Mouse (Mus musculus) embryonic facial prominence, embryonic 10.5 days (tissue): ENCODE data around the gene Anks1b. TPM values are rescaled to one million over a fixed set of nuclear protein-coding genes. Genes with fewer than 3 reads are reported as not detected.

ENCODE experiments used
- DNase-seq: peaks from one replicate; pipeline ENCODE4 v3.0.0-alpha.2; 2017; ENCODE audit warnings: low spot score
- H3K27ac ChIP-seq: fragments of 300-500 bp; sonication (generic); replicated peaks from 2 replicates; pipeline ENCODE4 v1.5.1; 2016; ENCODE audit warnings: mild to moderate bottlenecking
- H3K27me3 ChIP-seq: fragments of 300-500 bp; sonication (generic); replicated peaks from 2 replicates; pipeline ENCODE4 v1.6.1; 2016; ENCODE audit warnings: low read depth, mild to moderate bottlenecking; ENCODE audit not compliant: poor library complexity, severe bottlenecking
- H3K36me3 ChIP-seq: fragments of 300-500 bp; sonication (generic); replicated peaks from 2 replicates; pipeline ENCODE4 v1.6.1; 2016; ENCODE audit warnings: mild to moderate bottlenecking, moderate library complexity
- H3K4me1 ChIP-seq: fragments of 300-500 bp; sonication (generic); 2 replicates; pipeline ENCODE4 v1.6.1; 2016
- H3K4me3 ChIP-seq: fragments of 300-500 bp; sonication (generic); 2 replicates; pipeline ENCODE4 v1.5.1; 2016; ENCODE audit warnings: mild to moderate bottlenecking, moderate library complexity
- H3K9me3 ChIP-seq: fragments of 300-500 bp; sonication (generic); 2 replicates; pipeline ENCODE4 v1.6.1; 2016; ENCODE audit warnings: mild to moderate bottlenecking
- WGBS: fragments of 180-500 bp; shearing (Covaris S2); methylation state at CpG from one replicate; pipeline ENCODE4 v1.1.7; 2016; 5-methylcytosine and 5-hydroxymethylcytosine counted together
- polyA plus RNA-seq: library from polyadenylated mRNA; unstranded; fragments of >200 nt; fragmentation: Nextera tagmentation; extraction: Ambion mirVana; gene quantifications from 2 replicates; pipeline ENCODE4 v1.2.1, GENCODE M21; 2016

Gene Anks1b
- polyA plus RNA-seq, 1 experiment from 2014 or later = 1.6 TPM

- DNase-seq = no peak
- Histone ChIP-seq H3K27me3 (no peaks in the 10 kb centered on the region), H3K9me3 (0 out of 2 replicates have a peak, but pooled peaks cover 2% of the 10 kb centered on the region), H3K4me3 (no peak overlapping the region), H3K27ac (no peak overlapping the region), H3K36me3 (no peaks in the 10 kb centered on the region), H3K4me1 (no peaks in the 10 kb centered on the region)
- WGBS = 73% methylated on average over 3 of the region's 3 CpGs
These were observed 362.0 kb downstream of the Anks1b start for GRCm38 (mm10) chr10:90235273-90235672.

- no peaks in the 10 kb centered on the region for H3K36me3 ChIP-seq
- no peaks in the 10 kb centered on the region for H3K4me1 ChIP-seq
- no peak overlapping the region for H3K27ac ChIP-seq
- 0 out of 2 replicates have a peak, but pooled peaks cover 2% of the 10 kb centered on the region for H3K9me3 ChIP-seq
- no peak for DNase-seq
- H3K27me3 ChIP-seq = no peaks in the 10 kb centered on the region
- 96% methylated on average over 3 of the region's 3 CpGs for WGBS
- no peak overlapping the region for H3K4me3 ChIP-seq
These were observed 364.0 kb downstream of the Anks1b start for GRCm38 (mm10) chr10:90237290-90237689.

DNA sequence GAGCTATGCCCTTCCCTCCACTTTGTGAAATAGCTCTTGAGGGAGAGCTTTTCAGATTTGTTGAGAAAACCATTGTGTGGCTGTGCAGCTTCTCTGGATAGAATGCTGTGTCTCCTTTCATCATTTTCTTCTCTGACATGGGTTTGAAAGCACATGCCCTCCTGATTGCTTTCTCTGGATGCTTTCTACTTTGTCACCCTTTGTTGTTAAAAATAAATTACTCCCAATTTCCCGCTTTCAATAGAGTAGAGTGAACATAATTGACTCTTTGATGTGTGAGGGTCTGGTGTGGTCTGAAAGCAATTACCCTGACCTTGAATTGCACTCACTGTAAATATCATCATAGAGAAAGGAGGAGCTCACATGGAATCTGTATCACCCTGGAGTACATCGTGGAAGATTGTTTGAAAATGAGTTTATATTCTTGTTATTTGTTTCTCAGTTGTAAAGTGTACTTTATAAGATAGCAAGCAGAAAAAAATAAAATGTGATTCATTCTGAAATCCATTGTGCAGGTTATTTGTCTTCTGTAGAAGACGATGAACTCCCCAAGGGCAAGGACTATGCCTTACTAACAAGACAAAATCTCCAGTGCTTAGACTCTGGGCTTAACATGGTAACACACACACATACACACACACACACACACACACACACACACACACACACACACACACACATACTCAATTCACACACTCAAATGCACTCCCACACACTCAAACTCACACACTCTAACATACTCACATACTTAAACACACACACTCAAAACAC lies 385.8 kb downstream of the Anks1b start:
- Histone ChIP-seq H3K27ac (no peak overlapping the region), H3K27me3 (no peaks in the 10 kb centered on the region), H3K4me1 (no peaks in the 10 kb centered on the region), H3K9me3 (no peaks in the 10 kb centered on the region), H3K36me3 (no peaks in the 10 kb centered on the region), H3K4me3 (no peak overlapping the region)
- no peak for DNase-seq
- WGBS = 55% methylated on average over 3 of the region's 3 CpGs

- no peak for DNase-seq
- H3K36me3 ChIP-seq = no peaks in the 10 kb centered on the region
- no peaks in the 10 kb centered on the region for H3K9me3 ChIP-seq
- 94% methylated on average over 1 of the region's 1 CpGs for WGBS
- H3K27ac ChIP-seq = no peak overlapping the region
- no peaks in the 10 kb centered on the region for H3K27me3 ChIP-seq
- no peak overlapping the region for H3K4me3 ChIP-seq
- no peaks in the 10 kb centered on the region for H3K4me1 ChIP-seq
These were observed 398.0 kb downstream of the Anks1b start for GRCm38 (mm10) chr10:90271321-90271720.

DNA sequence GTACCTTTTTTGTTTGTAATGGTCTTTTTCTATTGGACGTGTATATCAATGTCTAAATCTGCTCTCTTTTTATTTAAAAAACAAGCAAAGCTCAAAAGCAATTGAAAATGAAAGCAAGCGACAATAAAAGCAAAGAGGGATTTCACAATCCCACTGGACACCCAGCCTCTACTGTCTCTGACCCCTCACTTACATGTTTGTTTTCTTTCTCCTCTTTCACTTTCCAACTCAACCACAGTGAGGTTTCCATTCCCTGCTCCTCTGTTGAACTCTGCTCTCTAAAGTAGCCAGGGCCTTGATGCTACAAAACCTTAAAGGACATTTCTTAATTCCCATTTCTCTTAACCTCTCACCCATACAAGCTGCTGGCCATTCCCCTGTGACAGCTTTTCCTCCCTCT lies 400.0 kb downstream of the Anks1b start:
- H3K27ac ChIP-seq = no peak overlapping the region
- 72% methylated on average over 2 of the region's 2 CpGs for WGBS
- DNase-seq = no peak
- H3K4me1 ChIP-seq = no peaks in the 10 kb centered on the region
- no peak overlapping the region for H3K4me3 ChIP-seq
- H3K9me3 ChIP-seq = no peaks in the 10 kb centered on the region
- no peaks in the 10 kb centered on the region for H3K27me3 ChIP-seq
- H3K36me3 ChIP-seq = no peaks in the 10 kb centered on the region

DNA sequence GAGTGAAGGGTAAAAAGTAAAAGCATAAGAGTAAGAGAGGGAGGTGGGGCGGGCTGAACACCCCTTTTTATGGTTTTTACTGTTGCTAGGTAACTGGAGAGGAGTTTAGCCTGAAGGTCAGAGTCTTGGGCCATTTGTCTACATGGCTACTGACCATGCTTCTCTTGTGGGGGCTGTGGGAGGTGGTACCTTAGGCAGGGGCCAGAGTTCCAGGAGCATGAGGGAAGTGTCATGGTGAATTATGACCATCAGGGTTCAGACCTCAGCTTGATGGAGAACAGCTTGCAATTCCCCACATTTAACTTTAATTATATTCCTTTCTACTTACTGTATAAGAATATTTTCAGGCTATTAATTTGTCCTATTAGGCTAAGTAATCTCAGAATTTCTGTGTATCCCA lies 413.3 kb downstream of the Anks1b start:
- DNase-seq = no peak
- H3K4me3 ChIP-seq = no peak overlapping the region
- H3K36me3 ChIP-seq = no peaks in the 10 kb centered on the region
- H3K27ac ChIP-seq = no peak overlapping the region
- H3K9me3 ChIP-seq = no peaks in the 10 kb centered on the region
- no peaks in the 10 kb centered on the region for H3K27me3 ChIP-seq
- no peaks in the 10 kb centered on the region for H3K4me1 ChIP-seq
- 68% methylated on average over 1 of the region's 1 CpGs for WGBS

DNA sequence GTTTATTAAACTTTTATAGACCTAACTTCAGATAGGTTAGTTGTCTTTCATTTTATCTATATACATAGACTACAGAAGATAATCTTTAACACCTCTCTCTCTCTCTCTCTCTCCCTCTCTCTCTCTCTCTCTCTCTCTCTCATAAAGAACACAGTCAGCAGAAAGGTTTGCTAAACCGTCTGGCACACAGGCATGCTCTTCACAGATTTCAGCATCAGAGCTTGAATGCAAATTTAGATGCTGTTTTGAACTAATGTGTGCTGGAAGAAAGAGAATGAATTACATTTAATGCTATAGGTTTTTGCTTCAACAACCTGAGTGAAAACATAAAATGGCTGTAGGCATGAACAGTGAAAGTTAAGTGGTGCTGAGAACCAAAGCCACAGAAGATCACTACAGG lies 429.9 kb downstream of the Anks1b start:
- Histone ChIP-seq H3K27ac (no peak overlapping the region), H3K27me3 (no peaks in the 10 kb centered on the region), H3K36me3 (no peaks in the 10 kb centered on the region), H3K4me1 (peaks cover 10% of the 10 kb centered on the region; the same call in 1 of the 2 replicates), H3K4me3 (no peak overlapping the region), H3K9me3 (no peaks in the 10 kb centered on the region)
- no peak for DNase-seq
- 71% methylated on average over 1 of the region's 1 CpGs for WGBS

DNA sequence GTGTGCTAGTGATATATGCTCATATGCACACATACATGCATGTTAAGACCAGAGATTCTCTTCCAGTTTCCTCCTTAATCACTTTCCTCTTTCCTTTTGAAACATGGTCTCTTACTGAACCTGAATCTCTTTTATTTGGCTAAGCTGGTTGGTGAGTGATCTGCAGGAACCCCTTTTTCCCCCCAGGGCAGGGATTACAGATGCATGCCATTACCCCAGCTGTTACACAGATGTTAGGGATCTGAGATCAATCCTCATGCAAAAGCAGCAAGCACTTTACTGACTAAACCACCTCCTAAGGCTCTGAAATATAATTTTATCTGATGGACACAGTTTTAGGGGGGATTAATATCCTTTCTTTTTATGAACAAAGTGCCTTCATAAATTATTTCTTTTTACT lies 432.8 kb downstream of the Anks1b start:
- Histone ChIP-seq H3K4me3 (no peak overlapping the region), H3K4me1 (peaks cover 10% of the 10 kb centered on the region; the same call in 1 of the 2 replicates), H3K9me3 (no peaks in the 10 kb centered on the region), H3K27me3 (no peaks in the 10 kb centered on the region), H3K27ac (no peak overlapping the region), H3K36me3 (no peaks in the 10 kb centered on the region)
- DNase-seq = peak; percentile 43

DNA sequence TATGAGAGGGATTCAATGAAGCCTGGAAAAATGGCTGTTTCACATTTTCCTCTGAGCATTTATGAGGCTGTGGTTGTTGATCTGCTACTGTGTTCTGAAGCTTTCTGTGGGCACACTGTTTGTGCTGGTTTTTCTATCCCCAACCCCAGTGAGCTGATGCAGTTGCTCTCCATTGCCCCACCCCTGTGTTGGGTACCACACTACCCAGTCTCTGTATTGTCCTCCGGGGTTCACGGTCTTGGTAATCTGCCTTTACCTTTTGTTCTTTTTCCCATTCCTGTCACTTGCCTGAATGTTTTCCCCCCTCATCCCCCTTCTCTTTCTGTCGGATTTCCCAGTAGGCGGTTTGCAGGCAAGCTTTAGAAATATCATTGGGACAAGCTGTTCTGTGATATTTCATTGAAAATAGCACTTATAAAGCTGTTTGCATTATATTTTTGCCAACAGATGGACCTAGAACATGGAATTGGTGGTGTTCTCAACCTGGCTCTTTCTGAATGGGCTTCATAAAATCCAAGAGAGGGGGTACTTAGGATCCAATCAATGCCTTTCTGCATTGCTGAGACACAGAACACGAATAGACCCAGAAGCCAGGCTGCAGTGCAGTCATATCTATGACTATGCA lies 434.7 kb downstream of the Anks1b start:
- no peak overlapping the region for H3K27ac ChIP-seq
- H3K36me3 ChIP-seq = no peaks in the 10 kb centered on the region
- no peak for DNase-seq
- H3K27me3 ChIP-seq = no peaks in the 10 kb centered on the region
- 69% methylated on average over 5 of the region's 5 CpGs for WGBS
- H3K4me3 ChIP-seq = no peak overlapping the region
- H3K4me1 ChIP-seq = peaks cover 10% of the 10 kb centered on the region; the same call in 1 of the 2 replicates
- H3K9me3 ChIP-seq = no peaks in the 10 kb centered on the region

GRCm38 (mm10) chr10:90329781-90330180 lies 456.5 kb downstream of the Anks1b start:
- DNase-seq = no peak
- Histone ChIP-seq H3K36me3 (no peaks in the 10 kb centered on the region), H3K9me3 (no peaks in the 10 kb centered on the region), H3K4me1 (no peaks in the 10 kb centered on the region), H3K27ac (no peak overlapping the region), H3K4me3 (no peak overlapping the region), H3K27me3 (no peaks in the 10 kb centered on the region)
- WGBS = 90% methylated on average over 4 of the region's 4 CpGs

DNA sequence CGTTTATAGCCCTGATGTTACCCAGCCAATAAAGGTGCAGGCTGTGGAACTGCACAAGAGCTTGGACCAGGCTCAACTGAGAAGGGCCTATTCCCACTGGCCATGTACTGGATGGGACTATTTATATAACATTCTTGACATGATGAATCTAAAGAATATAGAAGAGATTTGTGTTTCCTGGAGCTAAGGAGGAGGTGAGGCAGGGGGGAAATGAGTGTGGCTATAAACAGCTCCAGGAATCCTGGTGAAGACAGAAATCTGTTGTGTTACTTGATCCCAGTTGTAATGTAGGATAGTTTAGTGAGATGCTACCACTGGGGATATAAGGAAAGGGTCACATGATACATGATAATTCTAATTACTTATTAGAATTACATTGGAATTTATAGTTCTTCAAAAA lies 472.1 kb downstream of the Anks1b start:
- H3K4me3 ChIP-seq = no peak overlapping the region
- no peak for DNase-seq
- no peaks in the 10 kb centered on the region for H3K4me1 ChIP-seq
- H3K27me3 ChIP-seq = no peaks in the 10 kb centered on the region
- H3K9me3 ChIP-seq = no peaks in the 10 kb centered on the region
- H3K36me3 ChIP-seq = no peaks in the 10 kb centered on the region
- no peak overlapping the region for H3K27ac ChIP-seq
- 87% methylated on average over 1 of the region's 1 CpGs for WGBS

DNA sequence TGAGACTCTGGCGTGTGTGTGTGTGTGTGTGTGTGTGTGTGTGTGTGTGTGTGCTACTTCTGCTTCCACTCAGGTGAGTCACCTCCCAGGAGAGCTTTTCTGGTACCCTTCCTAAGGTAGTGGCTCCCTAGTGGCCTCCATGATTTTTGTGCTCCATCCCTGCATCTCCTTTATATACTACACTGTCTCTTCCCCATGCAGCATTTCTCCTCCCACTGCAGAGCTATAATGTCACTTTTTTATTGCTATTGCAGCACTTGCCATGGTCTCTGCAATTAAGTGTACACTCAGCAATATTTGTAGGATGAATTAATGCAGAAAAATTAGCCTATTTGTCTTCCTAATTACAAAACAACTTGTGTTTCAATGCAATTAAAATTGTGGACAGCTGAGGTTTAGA lies 482.9 kb downstream of the Anks1b start:
- H3K27me3 ChIP-seq = no peaks in the 10 kb centered on the region
- H3K4me1 ChIP-seq = no peaks in the 10 kb centered on the region
- H3K9me3 ChIP-seq = no peaks in the 10 kb centered on the region
- DNase-seq = no peak
- no CpG with 5 or more reads among the region's 1 CpGs for WGBS
- H3K27ac ChIP-seq = no peak overlapping the region
- H3K4me3 ChIP-seq = no peak overlapping the region
- H3K36me3 ChIP-seq = no peaks in the 10 kb centered on the region

DNA sequence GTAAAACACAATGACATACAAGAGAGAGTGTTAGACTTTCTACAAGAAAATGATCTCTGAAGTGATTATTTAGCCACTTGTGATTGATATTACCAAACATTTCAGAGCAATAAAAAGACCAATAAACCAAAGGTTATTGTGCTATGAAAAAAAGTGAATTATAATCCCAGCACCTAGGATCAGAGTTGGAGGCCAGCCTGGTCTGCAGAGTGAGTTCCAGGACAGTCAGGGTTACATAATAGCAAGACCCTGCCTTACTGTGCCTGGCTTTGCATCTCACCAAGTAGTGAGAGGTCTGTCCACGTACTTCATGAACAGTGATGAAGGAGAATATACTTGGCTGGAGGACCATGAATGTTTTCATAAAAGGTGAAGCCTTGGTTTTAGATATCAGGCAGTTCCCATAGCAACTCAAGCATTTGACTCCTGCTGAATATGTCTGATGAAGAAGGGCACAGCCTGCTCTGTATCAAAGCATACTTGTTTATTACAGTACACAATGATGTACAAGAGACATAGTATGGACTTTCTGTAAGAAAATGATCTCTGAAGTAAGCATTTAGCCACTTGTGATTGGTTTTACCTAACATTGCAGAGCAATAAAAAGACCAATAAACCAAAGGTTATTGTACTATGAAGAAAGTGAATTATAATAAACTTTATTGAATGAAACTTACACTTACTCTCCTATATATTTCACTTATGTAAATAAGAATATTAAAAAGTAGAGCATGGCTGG lies 484.0 kb downstream of the Anks1b start:
- Histone ChIP-seq H3K4me3 (no peak overlapping the region), H3K4me1 (no peaks in the 10 kb centered on the region), H3K27me3 (no peaks in the 10 kb centered on the region), H3K27ac (no peak overlapping the region), H3K36me3 (no peaks in the 10 kb centered on the region), H3K9me3 (no peaks in the 10 kb centered on the region)
- DNase-seq = no peak
- WGBS = 83% methylated on average over 1 of the region's 1 CpGs
